10 mouse cellular contexts compared by ENCODE assay signal in the genomic region with DNA sequence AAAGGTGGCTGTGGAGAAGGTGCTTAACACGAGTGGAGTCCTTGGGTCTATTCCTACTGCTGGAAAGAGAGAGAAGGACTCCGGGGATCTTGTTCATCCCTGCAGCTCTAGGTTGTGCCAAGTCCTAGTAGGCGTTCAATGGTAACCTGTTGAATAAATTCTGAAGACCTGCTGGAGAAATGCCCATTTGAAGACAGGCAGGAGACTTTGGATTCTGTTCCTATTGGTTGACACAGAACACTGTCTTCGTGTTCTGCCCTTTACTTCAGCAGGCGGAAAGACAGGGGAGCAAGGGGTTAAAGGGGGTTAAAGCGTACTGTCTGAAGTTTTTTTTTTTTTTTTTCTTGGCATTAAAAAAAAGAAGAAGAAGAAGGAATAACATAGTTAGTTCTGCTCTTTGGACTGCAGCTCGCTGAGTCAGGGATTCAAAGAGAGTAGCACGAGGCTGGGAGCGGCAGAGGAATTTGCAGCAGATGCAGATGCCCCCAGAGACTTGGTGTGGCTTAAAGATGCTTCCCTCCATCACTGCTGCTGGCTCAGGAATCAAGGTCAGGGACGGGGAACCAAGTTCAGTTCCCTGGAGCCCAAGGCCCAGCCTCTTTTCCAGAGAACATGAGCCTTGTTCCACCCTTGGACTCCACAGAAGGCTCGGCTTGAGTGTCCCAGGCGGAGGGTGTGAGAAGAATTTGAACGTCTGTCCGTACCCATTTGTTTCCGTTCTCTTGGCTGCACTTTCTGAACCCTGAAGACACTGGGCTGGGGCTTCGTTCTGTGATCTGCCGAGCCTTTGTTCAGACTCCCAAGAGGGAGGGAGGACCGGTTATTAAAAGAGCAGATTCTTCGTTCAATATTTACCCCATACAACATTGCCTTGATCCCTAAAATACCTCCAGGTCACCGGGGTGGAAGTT. TPM values are rescaled to one million over a fixed set of nuclear protein-coding genes. Genes with fewer than 3 reads are reported as not detected.
A peak's percentile ranks its signal among the peaks of the same experiment; 100 is the strongest.
DNase-seq lines count a peak whose midpoint lies in the region; ATAC-seq and TF ChIP-seq lines count a peak whose summit lies in the region.
"Had no signal": no experiment of that assay in that cellular context is flagged by ENCODE, and none has a peak within 500 bp of the region (broad histone marks: within the 10 kb centered on the region; RNA-seq: fewer than 3 reads in every experiment).

No protein-coding gene starts in this region.

- peaks cover 6% of the 10 kb centered on the region for H3K4me1 ChIP-seq in heart, adult 2 months (ENCODE audit: control insufficient read depth, insufficient read depth, low read length)
- peaks cover 9% of the 10 kb centered on the region for H3K4me1 ChIP-seq in heart, embryonic 12.5 days (replicated peaks)
- H3K4me1 ChIP-seq in hindbrain, postnatal 0 days (ENCODE audit: insufficient read depth, low read length) = no peaks in the 10 kb centered on the region
- H3K4me1 ChIP-seq: neural tube, embryonic 12.5 days had no signal

- H3K79me2 ChIP-seq in heart, adult 2 months (replicated peaks; ENCODE audit: control insufficient read depth, insufficient read depth, low read length) = no peaks in the 10 kb centered on the region

- H3K4me3 ChIP-seq in heart, adult 2 months = peak overlapping the region; percentile 1; the same call in 1 of the 2 replicates
- H3K4me3 ChIP-seq in heart, embryonic 12.5 days = no peak overlapping the region
- no peak overlapping the region for H3K4me3 ChIP-seq in hindbrain, postnatal 0 days (ENCODE audit: low read length)
- H3K4me3 ChIP-seq: neural tube, embryonic 12.5 days had no signal

- H3K36me3 ChIP-seq in heart, adult 2 months (ENCODE audit: control insufficient read depth, insufficient read depth, low read length) = no peaks in the 10 kb centered on the region
- no peaks in the 10 kb centered on the region for H3K36me3 ChIP-seq in heart, embryonic 12.5 days
- H3K36me3 ChIP-seq in hindbrain, postnatal 0 days (ENCODE audit: insufficient read depth, low read length) = no peaks in the 10 kb centered on the region
- H3K36me3 ChIP-seq: G1E; neural tube, embryonic 12.5 days had no signal

- no peak for ATAC-seq in heart, embryonic 12.5 days (ENCODE audit: insufficient number of reproducible peaks, low FRiP score)
- ATAC-seq in hindbrain, postnatal 0 days = no peak
- ATAC-seq in granulocyte monocyte progenitor cell, adult 5-6 weeks (replicated peaks; ENCODE audit: poor library complexity, severe bottlenecking) = no peak

- no peak overlapping the region for H3K9ac ChIP-seq in heart, adult 2 months (ENCODE audit: low read depth, low read length)
- no peak overlapping the region for H3K9ac ChIP-seq in heart, embryonic 12.5 days
- H3K9ac ChIP-seq in hindbrain, postnatal 0 days (replicated peaks; ENCODE audit: low read length) = no peak overlapping the region
- H3K9ac ChIP-seq: neural tube, embryonic 12.5 days had no signal

- no peak for TF ChIP-seq CTCF in heart, adult 2 months (IDR thresholded peaks at IDR 0.05)
- TF ChIP-seq CTCF in brain, embryonic 14.5 days (IDR thresholded peaks at IDR 0.05; ENCODE audit: borderline replicate concordance, extremely low read depth, insufficient read depth, insufficient read length) = no peak
- no peak for TF ChIP-seq CTCF in hindbrain, postnatal 0 days (IDR thresholded peaks at IDR 0.05; ENCODE audit: low read depth)

- H3K4me2 ChIP-seq in heart, embryonic 12.5 days = no peak overlapping the region
- H3K4me2 ChIP-seq in hindbrain, postnatal 0 days (ENCODE audit: low read depth, low read length) = no peak overlapping the region
- H3K4me2 ChIP-seq: neural tube, embryonic 12.5 days had no signal

- peak overlapping the region; percentile 69 for H3K27ac ChIP-seq in heart, adult 2 months
- H3K27ac ChIP-seq in heart, embryonic 12.5 days (ENCODE audit: poor library complexity, severe bottlenecking) = no peak overlapping the region
- peak overlapping the region; percentile 2; the same call in 1 of the 2 replicates for H3K27ac ChIP-seq in hindbrain, postnatal 0 days
- H3K27ac ChIP-seq: neural tube, embryonic 12.5 days had no signal

- intact Hi-C loops in heart, adult 2 months (cut with DNase I) = loop anchor here (2.0 kb wide), 1 partner anchor 19 kb away; no protein-coding TSS in a partner anchor

- H3K27me3 ChIP-seq in heart, adult 2 months (ENCODE audit: control insufficient read depth, insufficient read depth, low read length) = no peaks in the 10 kb centered on the region
- H3K27me3 ChIP-seq in heart, embryonic 12.5 days (replicated peaks) = no peaks in the 10 kb centered on the region; the same call in 1 of the 2 replicates
- H3K27me3 ChIP-seq in hindbrain, postnatal 0 days (ENCODE audit: insufficient read depth, low read length) = no peaks in the 10 kb centered on the region
- H3K27me3 ChIP-seq: neural tube, embryonic 12.5 days had no signal

- 38% methylated on average over 20 of the region's 20 CpGs for WGBS in heart, adult 2 months
- 53% methylated on average over 20 of the region's 20 CpGs for WGBS in heart, embryonic 12.5 days
- 45% methylated on average over 20 of the region's 20 CpGs for WGBS in hindbrain, postnatal 0 days

- H3K9me3 ChIP-seq in heart, embryonic 12.5 days (replicated peaks) = peaks cover 3% of the 10 kb centered on the region; the same call in 1 of the 2 replicates
- H3K9me3 ChIP-seq in hindbrain, postnatal 0 days (ENCODE audit: low read length) = no peaks in the 10 kb centered on the region

- peak; percentile 37; the same call in 1 of the 2 replicates for TF ChIP-seq POLR2A in heart, adult 2 months (IDR thresholded peaks at IDR 0.05; ENCODE audit: insufficient read depth, low read depth, low read length)
- TF ChIP-seq POLR2A in brain, embryonic 14.5 days (IDR thresholded peaks at IDR 0.05; ENCODE audit: borderline replicate concordance, extremely low read depth, insufficient read depth, insufficient read length, poor library complexity, severe bottlenecking) = no peak

- peak; percentile 81; the same call in 1 of the 2 replicates for TF ChIP-seq EP300 in heart, adult 2 months (IDR thresholded peaks at IDR 0.05; ENCODE audit: insufficient read depth, low read depth, low read length)

- peak; percentile 79 to 88 for DNase-seq in heart, adult 2 months
- peak; percentile 28 for DNase-seq in brain, embryonic 14.5 days (ENCODE audit: low read depth)
- peak; percentile 43 for DNase-seq in hindbrain, postnatal 0 days (ENCODE audit: low spot score)
- DNase-seq in lung, postnatal 36 days = peak; percentile 82
- no peak for DNase-seq in frontal cortex, postnatal 10 days (ENCODE audit: low spot score in 2 of 2)
- no peak for DNase-seq in spleen, adult 12 weeks (ENCODE audit: low spot score)

RNA-seq across cellular contexts. Expression of a gene that starts 17.4 kb away (rescaled TPM):
- 100 to 1,000 TPM; 342 to 392 TPM for total RNA-seq in heart, adult 2 months (2021)
- 160 and 191 TPM in 2 replicates for polyA plus RNA-seq in heart, adult 2 months (2012; rRNA removed)
- polyA plus RNA-seq in heart, embryonic 12.5 days (2016; fragmentation: Nextera tagmentation; extraction: Ambion mirVana) = 395 and 402 TPM in 2 replicates
- 138 and 186 TPM in 2 replicates for polyA plus RNA-seq in brain, embryonic 14.5 days (2012; rRNA removed)
- 86.6 and 88.5 TPM in 2 replicates for total RNA-seq in hindbrain, postnatal 0 days (2014; rRNA removed)
- 310 and 315 TPM in 2 replicates for polyA plus RNA-seq in hindbrain, postnatal 0 days (2015; fragmentation: Nextera tagmentation; extraction: Ambion mirVana)
- total RNA-seq in granulocyte monocyte progenitor cell, adult 5-6 weeks (2014; fragmentation: Nextera tagmentation) = 374 and 389 TPM in 2 replicates
- total RNA-seq in granulocyte monocyte progenitor cell, adult 5-6 weeks (2017) = 129 and 155 TPM in 2 replicates

RNA-seq across cellular contexts. Expression of a gene that starts 44.4 kb away (rescaled TPM):
- 100 to 1,000 TPM; 586 to 660 TPM for total RNA-seq in heart, adult 2 months (2021)
- 203 and 282 TPM in 2 replicates for polyA plus RNA-seq in heart, adult 2 months (2012; rRNA removed)
- 682 and 719 TPM in 2 replicates for polyA plus RNA-seq in heart, embryonic 12.5 days (2016; fragmentation: Nextera tagmentation; extraction: Ambion mirVana)
- 115 and 144 TPM in 2 replicates for polyA plus RNA-seq in brain, embryonic 14.5 days (2012; rRNA removed)
- total RNA-seq in hindbrain, postnatal 0 days (2014; rRNA removed) = 17.1 and 19.1 TPM in 2 replicates
- 462 and 467 TPM in 2 replicates for polyA plus RNA-seq in hindbrain, postnatal 0 days (2015; fragmentation: Nextera tagmentation; extraction: Ambion mirVana)
- 530 and 613 TPM in 2 replicates for total RNA-seq in granulocyte monocyte progenitor cell, adult 5-6 weeks (2014; fragmentation: Nextera tagmentation)
- total RNA-seq in granulocyte monocyte progenitor cell, adult 5-6 weeks (2017) = 186 and 246 TPM in 2 replicates

Comparison
In these comparisons a context has a peak if more than half of its experiments do, and no peak if none do; other contexts are left out.
1. DNase-seq: peak in heart, adult 2 months (2 of 2), brain, embryonic 14.5 days (single experiment), hindbrain, postnatal 0 days (single experiment) and lung, postnatal 36 days (single experiment); none in frontal cortex, postnatal 10 days (0 of 2) and spleen, adult 12 weeks (single experiment).